Mouse (Mus musculus) kidney, embryonic 15.5 days (tissue): Measurements from ENCODE around the gene Gm3043. TPM values are rescaled to one million over a fixed set of nuclear protein-coding genes. Genes with fewer than 3 reads are reported as not detected.
"Not testable (repeated sequence)": the region's sequence is repeated elsewhere in the genome, so short reads cannot be mapped to it uniquely, and the experiment has no call there.

Experiments used
- ATAC-seq: fragments of 200-750 bp; cut with Nextera tagmentation; replicated peaks from 2 replicates; pipeline ENCODE4 v1.8.0; 2017; ENCODE audit warnings: moderate TSS enrichment; ENCODE audit not compliant: low FRiP score
- H3K27ac ChIP-seq: fragments of 300-500 bp; sonication (generic); 2 replicates; pipeline ENCODE4 v1.5.1; 2015; ENCODE audit warnings: mild to moderate bottlenecking, inconsistent platforms
- H3K27me3 ChIP-seq: fragments of 300-500 bp; sonication (generic); 2 replicates; pipeline ENCODE4 v1.6.1; 2015; ENCODE audit warnings: inconsistent platforms
- H3K36me3 ChIP-seq: fragments of 300-500 bp; sonication (generic); 2 replicates; pipeline ENCODE4 v1.6.1; 2015; ENCODE audit warnings: inconsistent platforms
- H3K4me1 ChIP-seq: fragments of 300-500 bp; sonication (generic); 2 replicates; pipeline ENCODE4 v1.6.1; 2015; ENCODE audit warnings: inconsistent platforms
- H3K4me2 ChIP-seq: fragments of 300-500 bp; sonication (generic); 2 replicates; pipeline ENCODE4 v1.6.1; 2015; ENCODE audit warnings: moderate library complexity, mild to moderate bottlenecking, inconsistent platforms
- H3K4me3 ChIP-seq: fragments of 300-500 bp; sonication (generic); replicated peaks from 2 replicates; pipeline ENCODE4 v1.5.1; 2015; ENCODE audit warnings: mild to moderate bottlenecking, inconsistent platforms
- H3K9ac ChIP-seq: fragments of 300-500 bp; sonication (generic); 2 replicates; pipeline ENCODE4 v1.6.1; 2015; ENCODE audit warnings: mild to moderate bottlenecking, inconsistent platforms
- H3K9me3 ChIP-seq: fragments of 300-500 bp; sonication (generic); replicated peaks from 2 replicates; pipeline ENCODE4 v1.6.1; 2016; ENCODE audit warnings: inconsistent platforms
- WGBS: fragments of 180-500 bp; shearing (Covaris S2); methylation state at CpG from one replicate; pipeline ENCODE4 v1.1.7; 2015; ENCODE audit warnings: mixed read lengths; 5-methylcytosine and 5-hydroxymethylcytosine counted together
- polyA plus RNA-seq: library from polyadenylated mRNA; unstranded; fragments of >200 nt; fragmentation: Nextera tagmentation; extraction: Ambion mirVana; gene quantifications from 2 replicates; pipeline ENCODE4 v1.2.1, GENCODE M21; 2015

Gm3043 gene
- polyA plus RNA-seq: not detected in 2 replicates

DNA sequence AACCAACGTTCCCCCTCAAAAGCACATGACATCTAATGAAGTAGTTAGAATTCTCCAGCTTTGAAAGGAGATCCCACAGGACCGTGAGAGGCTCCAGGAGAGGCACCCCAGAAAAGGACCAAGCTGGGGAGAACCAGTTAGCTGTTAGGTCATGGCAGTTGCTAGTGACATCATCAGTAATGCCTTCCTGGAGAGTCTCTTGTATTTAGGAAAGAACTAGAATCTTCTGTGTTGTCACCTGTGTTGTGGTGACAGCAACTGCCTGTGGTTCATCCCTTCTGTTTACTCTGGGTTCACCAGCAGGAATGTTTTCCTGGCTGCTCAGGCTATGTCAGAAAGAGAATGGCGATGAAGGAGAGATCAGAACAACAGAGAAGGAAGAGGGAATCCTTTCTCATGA is at the start of gene Gm3043:
Gene Gm3043 (plus strand): TSS at position 301 of the 400 bp plus-strand sequence.
- H3K4me1 ChIP-seq, H3K27ac ChIP-seq, H3K4me2 ChIP-seq, H3K9me3 ChIP-seq, H3K9ac ChIP-seq, H3K4me3 ChIP-seq, H3K27me3 ChIP-seq, ATAC-seq, H3K36me3 ChIP-seq: not testable (repeated sequence)
- no CpG with 5 or more reads among the region's 3 CpGs for WGBS

DNA sequence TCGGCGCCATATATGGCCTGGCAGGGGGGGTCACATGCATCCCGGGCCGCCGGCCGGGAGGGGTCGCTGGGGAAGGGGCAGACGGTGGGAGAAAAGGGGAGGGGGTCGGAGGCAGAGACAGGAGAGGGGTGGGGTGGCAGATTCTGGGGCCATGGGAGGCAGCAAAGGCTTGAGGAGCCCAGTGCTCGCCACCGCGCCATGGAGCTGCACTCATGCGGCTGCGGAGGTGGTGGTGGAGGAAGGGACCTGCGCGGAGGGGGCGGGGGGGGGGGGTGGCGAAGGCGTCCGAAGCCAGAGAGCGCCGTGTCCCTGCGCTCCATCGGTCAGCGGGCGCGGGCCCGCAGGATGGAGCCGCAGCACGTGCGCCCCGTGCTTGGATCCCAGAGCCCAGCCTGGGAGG is 36.9 kb upstream of the Gm3043 start, which contains the start of gene Gm3020:
Gene Gm3020 (plus strand): TSS at position 301 of the 400 bp plus-strand sequence.
- H3K4me1 ChIP-seq, H3K9me3 ChIP-seq, H3K4me3 ChIP-seq, H3K27me3 ChIP-seq, H3K4me2 ChIP-seq, H3K36me3 ChIP-seq, H3K9ac ChIP-seq, H3K27ac ChIP-seq, ATAC-seq: not testable (repeated sequence)
- WGBS: no CpG with 5 or more reads among the region's 32 CpGs

Other genes with a start within 250 kb of the Gm3043 start
- gene Gm10408, start 239.4 kb upstream of the Gm3043 start, polyA plus RNA-seq: not detected in 2 replicates
- not detected in 2 replicates for gene Gm3012, start 54.3 kb upstream of the Gm3043 start, polyA plus RNA-seq
- gene Gm3020, start 36.8 kb upstream of the Gm3043 start, polyA plus RNA-seq: 0.63 and 0.66 TPM in 2 replicates
- gene Gm3002, start 121.3 kb downstream of the Gm3043 start, polyA plus RNA-seq: 0.13 and 0.23 TPM in 2 replicates
- not detected in 2 replicates for gene Gm3033, start 157.5 kb downstream of the Gm3043 start, polyA plus RNA-seq
- gene Gm2916, start 195.4 kb downstream of the Gm3043 start, polyA plus RNA-seq: 0.26 TPM in 1 of 2 replicates, not detected in the other
- gene Gm3029, start 243.0 kb downstream of the Gm3043 start, polyA plus RNA-seq: not detected in 2 replicates